Mouse (Mus musculus) spleen, adult 18-20 months (tissue): Measurements from ENCODE around the gene Spred2.

ENCODE experiments used
- DNase-seq, 2 experiments: peaks; one replicate each; pipeline ENCODE4 v3.0.0; 2022; ENCODE audit warnings: mixed read lengths in 2 of 2

The Spred2 gene

DNA sequence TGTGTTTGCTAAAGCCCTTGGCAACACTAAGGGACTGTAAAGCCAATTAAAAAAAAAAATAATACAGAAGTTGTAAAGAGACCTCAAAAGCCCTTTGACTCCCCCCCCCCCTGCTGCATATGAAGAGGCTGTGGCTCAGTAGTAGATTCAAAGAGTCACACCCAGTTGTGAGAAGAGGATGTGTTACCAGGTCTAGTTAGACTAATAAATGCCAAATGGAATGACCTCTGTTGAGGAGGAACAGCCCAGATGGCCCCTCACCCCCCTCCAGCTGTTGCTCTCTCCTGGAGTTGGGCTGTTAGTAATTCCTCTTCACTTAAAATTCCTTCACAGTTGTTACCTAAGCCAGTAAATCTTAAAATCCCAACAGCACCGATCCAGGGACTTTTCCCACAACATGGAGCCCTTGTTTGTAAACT is 62.3 kb downstream of the Spred2 start:
- no peak for DNase-seq

DNA sequence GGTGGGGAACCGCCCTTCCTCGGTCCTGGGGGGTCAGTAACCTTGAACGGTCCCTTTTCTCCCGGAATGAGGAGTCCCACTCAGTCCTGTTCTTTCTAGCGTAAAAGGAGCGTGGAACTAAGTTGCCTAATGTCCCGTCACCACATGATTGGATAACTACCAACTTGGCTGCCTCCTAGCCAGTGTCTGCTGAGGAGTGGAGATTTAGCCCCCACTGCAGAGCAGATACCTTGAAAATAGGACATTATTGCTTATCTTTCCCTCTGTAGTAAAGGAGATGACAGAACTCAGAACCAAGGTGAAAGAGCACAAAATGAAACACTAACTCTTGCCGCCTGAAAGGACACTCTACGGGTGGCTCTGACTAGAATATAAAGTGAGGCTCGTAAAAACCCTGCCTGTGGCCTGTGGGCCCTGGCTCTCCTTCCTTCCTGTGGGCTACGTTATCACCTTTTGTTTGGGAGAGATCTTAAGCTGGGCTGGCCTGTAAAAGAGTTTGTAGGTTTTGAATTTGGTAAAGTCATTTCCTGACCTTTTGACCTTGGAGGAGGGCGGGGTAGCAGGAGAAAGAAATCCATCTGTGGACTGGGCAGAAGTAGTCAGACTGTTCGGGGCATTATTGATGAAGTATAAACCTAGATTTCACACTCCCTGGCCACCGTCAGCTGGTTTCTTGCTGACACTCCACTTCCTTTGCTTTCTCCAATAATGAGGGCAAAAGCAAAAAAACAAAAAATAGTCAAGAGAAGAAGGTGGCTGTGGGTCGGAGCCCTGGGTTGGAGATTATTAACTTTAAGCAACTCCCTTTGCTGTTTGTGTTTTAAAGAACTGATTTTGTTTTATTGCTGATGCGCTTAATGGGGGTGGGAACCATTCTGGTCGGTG is 62.9 kb downstream of the Spred2 start:
- DNase-seq, result no peak

DNA sequence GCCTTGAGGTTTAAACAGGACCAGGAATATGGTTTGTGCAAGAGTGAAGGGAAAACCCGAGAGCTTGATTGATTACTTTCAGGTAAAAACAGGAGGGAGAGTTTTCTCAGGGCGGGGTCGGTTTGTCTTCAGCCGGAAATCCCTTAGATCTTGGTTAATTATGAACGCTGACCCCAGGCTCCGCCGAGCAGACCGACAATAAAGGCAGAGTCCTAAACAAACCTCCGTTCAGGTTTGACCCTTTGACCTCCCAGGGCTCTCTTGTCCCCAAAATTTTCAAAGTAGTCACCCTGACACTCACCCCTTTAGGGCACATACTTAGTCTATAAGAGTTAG is 63.5 kb downstream of the Spred2 start:
- no peak for DNase-seq

DNA sequence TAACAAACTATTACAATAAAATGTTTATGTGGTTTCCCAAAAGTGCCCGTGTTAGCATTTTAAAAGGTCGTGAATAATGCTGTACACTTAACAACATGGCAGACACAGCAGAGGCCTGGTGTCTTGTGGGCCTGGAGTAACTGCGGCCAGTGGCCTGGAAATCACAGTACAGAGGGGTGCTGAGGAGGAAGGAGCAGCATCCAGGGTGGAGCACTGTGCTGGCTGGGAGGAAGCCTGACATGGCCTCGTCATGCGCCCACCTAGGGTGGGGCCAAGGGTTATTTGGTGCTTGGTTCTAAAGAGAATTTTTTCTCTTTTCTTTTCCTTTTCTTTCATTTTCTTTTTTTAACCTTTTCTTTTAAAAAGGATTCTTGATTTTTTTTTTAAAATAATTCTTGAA is 64.0 kb downstream of the Spred2 start:
- no peak for DNase-seq

DNA sequence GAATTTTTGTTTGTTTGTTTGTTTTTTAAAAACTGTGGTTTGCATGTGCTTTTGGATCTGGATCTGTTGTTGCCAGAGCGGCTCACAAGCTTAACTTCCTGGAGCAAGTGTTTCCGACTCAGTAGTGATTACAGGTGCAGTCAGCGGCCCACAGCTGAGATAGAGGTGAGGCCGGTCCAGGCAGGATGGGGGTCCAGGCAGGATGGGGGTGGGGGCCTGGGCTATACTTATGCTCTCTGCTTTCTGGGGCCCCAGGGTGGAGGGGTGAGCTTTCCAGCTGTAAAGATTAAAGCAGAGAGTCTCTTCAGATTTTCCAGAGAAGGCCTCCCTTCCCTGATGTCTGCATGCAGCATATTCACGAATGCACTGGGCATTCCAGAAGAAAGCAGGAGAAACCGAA is 64.5 kb downstream of the Spred2 start:
- no peak for DNase-seq

DNA sequence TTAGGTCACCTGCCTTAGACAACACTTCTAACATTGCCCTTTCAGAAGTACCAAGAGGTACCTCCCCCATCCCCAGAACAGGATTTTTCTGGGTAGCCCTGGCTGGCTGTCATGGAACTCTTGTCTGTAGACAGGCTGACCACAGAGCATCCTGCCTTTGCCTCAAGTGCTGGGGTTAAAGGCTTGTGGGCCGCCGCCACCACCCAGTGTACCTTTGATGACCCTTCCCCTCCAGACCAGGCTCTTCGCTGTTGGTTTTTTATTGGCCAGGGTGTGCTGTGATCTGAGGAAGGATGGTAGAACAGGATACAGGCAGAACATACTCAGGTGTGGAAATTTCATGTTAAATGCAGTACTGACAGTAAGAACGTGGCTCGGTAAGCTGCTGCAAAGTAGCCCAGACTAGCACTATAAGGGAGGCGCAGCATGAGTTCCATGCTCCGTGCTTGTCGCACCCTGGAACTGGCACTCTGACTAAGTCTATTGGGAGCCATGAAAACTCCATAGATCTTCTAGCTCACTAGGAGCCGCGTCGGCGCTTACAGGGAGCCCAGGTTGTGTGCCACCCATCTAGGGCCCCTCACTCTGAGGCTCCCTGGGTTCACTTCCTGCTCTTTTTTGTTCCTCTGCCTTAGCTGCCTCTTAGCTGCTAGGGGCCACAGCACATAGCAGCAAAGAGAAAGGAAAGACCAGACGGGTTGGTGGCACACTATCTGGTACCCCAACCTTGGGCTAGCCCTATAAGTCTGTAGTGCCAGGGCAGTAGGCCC is 65.2 kb downstream of the Spred2 start:
- DNase-seq, result no peak

DNA sequence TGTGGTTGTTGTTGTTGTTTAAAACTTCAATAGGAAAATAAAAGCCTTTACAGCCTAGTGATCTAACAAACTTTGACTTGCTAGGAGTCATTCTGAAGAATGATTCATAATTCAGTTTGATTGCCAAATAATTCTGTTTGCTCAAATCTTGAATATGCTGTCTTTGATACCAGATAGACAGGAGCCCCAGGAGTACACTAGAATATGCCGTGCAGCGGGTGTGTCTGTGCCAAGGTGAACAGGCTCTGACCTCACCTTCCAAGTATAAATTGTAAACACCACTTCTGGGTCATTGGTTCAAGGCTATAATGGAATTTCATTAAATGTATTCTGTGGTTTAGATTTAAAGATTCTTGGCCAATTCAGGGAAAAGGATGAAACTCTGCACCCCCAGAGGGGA is 66.6 kb downstream of the Spred2 start:
- DNase-seq, result no peak

DNA sequence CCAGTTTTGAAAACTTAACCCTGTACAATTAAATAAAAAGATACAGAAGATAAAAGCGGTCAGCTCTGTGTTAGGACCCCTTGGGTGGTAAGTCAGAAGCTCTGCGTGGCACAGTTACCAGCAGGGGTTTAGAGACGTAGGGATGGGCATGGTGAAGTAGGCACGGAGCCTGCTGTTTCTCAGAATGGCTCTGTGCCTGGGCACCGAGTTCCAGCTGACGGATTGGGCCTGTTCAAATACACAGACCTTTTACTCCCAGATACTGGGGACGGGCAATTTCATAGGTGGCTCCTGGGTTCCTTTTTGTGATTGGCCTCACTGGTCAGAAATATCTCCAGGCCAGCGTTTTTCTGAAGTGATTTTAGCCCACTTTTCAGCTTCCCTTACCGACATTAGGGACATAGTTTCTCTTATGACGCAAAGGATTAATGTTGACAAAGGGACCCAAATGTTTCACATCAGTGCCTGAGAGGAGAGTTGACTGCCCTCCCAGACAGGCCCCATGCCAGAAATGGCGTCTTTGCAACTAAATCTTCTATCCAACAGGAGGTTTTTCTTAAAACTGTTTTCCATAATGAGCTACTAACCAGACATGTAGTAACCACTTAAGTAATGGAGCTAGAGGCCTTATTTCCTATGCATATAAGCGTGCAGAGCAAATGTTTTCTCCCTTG is 67.3 kb downstream of the Spred2 start:
- no peak for DNase-seq

DNA sequence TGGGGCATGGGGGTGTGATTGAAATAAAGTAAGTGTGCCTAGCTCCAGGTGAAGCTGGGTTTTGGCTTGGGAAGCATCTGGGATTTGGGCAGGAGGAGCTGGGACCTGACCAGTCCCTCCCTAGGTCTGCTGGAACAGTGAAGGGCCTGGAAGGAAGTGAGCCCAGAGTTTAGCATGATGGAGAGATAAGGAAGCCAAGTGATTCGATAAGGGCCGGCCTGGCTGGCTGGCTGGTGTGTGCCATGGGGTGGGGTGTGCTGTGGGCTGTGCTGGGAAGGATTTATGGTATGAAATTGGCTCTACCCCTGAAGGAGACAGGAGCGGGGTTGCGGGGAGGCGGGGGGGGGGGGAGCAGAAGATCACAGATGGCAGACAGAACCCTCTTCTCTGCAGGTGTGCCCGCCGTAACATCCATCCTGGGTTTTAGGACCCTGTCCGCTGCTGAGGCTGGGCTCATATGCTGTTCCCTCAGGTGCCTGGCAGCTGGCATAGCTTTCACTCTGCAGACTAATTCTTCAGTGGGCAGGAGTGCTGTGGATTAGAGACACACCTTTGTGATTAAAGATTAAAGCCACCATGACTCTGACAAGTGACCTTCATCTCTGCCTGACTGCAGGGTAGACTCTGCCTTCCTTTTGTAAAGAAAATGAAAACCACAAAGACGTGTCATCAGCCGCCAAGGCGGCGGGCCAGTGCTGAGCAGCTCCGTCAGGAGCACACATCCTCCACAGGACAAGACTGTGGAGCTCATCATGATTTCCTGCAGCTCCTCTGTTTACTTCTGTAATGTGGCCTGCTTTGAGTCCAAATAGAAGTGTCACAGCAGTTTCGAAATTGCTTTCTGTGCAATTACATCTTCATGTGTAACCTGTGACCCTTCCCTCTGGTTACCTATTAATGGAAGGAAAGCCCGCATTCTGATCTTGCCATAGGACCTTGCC is 68.4 kb downstream of the Spred2 start:
- DNase-seq, result no peak

DNA sequence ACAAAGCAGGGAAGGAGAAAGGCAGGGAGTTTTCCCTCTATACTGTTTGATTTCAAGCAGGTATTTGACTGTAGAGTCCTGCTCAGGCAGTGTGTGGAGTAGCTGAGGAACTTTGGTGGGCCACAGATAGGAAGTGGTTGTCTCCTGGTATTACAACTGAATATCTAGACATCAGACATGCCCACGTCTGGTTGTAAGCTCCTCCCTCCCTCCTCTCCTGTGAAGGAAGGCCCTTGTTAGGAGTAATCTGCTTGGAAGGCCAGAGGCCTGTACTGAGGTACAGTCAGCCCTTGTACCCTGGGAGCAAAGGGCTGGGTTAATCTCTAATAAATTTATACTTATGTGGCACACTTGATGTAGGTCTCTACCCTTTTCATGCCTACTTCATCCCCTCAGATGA is 69.6 kb downstream of the Spred2 start:
- DNase-seq, result no peak

DNA sequence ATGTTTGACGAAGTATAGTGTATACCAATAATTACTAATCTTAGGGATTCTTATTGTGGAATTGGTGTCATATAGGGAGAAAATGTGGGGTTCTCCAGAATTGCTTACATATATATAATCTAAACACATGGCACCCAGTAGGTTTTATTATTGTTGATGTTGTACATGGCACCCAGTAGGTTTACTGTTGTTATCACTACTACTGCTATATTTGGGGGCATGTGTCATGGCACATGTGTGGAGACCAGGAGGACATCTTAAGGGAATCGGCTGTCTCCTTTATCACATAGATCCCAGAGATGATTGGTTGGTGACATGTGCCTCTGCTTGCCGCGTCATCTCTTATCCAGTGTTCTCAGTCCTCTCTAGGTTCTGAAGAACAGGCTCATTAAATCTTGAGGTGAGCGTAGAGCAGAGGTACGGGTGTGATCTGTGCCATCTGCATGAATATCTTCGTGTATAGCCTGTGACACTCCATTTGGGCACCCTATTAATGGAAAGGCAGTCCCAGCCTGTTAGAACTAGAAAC is 70.2 kb downstream of the Spred2 start:
- DNase-seq, result no peak

DNA sequence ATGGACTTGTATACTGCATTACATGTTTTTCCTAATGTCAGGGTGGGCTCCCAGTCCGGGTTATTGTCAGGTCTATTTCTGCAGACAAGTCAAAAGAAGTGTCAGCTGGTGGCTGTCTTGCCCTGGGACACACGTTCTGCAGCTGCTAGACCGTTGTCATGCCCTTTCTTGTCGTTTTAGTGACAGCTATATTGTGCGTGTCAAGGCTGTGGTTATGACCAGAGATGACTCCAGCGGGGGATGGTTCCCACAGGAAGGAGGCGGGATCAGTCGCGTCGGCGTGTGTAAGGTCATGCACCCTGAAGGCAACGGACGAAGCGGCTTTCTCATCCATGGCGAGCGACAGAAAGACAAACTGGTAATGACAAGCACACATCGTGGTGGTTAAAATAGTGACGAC is 73.8 kb downstream of the Spred2 start:
- DNase-seq, result no peak

DNA sequence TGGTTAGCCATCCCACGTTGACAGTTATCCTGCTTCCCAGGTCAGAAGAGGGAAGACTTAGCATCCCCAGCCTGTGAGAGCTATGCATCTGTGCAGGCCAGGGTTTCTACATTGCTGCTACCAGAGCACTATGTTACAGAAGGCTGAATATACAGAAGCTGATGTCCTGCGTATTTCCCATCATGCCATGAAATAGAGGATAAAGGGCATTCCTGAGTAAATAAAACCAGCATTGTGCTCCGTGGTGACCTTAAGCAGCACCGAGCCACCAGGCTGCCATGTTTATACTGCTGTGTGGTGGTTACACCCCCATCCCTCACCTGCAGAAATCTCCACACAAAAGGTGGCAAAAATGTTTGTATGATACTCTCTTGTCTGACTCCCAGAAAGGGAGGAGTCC is 78.7 kb downstream of the Spred2 start:
- DNase-seq, result no peak

DNA sequence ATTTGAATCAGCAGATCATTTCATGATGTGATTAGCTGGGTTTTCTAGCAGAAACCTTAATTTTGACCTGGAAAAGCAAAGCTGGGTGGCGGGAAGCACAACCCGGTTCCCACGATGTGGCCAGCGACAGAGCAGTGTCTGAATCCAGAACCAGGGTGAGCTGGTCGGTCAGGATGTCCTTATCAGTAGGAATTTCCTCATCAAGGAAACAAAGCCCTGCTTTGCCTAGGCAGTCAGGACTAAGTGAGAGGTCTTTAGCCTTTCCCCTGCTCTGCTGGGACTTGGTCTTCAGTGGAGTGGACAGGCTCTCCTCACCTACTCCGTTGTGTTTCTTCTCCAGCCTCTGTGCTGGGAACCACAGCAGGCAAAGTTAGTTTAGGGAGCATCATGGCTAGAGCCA is 83.5 kb downstream of the Spred2 start:
- DNase-seq, result no peak

DNA sequence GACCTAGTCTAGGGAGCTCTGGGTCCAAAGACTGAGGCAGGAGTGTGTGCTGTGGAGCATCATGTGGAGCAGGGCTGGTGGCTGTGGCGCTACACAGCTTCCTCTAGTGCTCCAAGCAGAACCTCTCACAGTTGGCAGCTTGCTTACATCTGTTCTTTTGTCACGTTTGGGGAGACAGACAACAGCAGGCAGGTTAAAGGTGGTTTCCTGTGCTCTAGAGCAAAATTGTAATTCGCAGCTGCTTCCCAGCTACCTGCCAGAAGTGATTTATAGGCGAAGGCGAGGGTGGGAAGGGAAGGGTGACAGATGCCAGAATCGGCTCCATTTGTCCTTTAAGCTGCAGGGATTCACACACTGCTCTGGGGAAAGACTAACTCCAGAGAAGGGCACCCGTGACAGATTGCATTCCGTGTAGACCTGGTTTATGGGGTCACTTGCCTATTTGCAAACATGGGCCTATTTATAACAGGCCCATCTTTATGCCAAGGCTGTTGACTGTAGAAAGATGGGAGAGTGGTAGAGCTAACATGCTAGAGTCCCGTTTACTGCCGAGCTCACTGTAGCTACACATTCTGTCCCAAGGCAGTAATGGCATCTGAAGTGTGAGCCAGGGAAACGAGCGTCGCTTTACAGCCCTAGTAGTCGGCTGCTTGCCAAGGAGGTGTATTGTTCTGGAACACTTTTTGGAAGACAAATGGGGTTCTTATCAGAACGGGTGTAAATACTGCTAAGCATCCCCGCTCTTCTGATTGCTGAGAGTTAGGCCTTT is 87.2 kb downstream of the Spred2 start:
- no peak for DNase-seq

DNA sequence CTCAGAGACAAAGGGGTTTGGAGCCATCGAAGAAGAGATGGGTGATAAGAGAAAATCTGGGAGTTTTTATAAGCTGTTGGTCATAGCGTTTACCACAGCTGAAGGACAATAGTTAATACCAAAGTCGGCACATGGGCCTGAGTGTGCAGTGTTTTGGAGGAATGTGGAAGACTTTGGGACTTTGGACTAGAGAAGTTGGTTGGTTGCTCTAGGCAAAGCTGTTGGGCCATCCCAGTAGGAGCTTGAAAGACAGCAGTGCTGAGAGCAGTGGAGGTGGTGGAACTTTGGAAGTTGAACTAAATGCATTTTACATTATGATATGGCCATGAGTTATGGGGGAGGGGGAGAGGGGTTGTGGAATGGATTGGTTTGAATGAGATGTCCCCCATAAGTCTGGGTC is 89.2 kb downstream of the Spred2 start:
- DNase-seq, result no peak

DNA sequence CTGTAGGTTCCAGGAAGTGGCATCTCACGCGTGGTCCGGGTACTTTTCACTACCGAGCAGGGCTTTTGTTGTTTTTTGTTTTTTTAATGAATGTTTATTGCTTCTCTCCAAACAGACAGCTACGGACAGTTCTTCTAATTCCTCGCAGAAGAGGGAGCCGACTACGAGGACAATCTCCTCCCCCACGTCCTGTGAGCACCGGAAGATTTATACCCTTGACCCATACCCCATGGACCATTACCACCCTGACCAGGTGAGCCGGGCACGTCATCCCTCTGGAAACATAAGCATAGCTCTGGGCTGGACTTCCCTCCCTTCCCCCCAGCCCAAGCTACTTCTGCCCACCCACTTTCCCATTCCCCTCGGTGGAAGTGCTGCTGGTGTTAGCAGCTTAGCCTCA is 93.8 kb downstream of the Spred2 start:
- no peak for DNase-seq

DNA sequence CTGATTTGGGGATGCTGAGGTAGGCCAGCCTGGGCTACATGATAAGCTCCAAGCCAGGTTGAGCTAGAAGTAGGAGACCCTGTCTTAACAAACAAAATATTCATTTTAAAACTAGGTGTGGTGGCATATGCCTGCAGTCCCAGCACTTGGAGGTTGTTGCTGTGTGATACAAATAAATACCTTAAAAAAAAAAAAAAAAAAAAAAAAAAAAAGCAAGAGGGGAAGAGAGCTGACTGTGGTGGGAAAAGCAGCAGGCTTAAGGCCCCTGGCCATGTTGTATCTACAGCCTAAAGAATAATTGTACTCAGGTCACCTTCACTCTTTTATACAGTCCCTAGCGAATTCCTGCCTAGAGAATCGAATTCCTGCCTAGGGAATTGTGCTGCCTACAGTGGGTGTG is 94.7 kb downstream of the Spred2 start:
- no peak for DNase-seq

DNA sequence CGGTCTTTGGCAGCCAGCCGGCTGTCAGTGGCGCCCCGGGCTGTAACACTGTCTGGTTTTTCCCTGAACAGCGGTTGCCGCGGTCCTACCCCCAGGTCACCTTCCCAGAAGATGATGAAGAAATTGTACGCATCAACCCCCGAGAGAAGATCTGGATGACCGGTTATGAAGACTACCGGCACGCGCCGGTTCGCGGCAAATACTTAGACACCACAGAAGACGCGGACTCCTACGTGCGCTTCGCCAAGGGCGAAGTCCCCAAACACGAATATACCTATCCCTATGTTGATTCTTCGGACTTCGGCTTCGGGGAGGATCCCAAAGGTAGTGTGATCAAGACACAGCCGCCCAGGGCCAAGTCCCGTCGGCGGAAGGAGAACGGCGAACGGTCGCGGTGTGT is 96.5 kb downstream of the Spred2 start:
- DNase-seq, result no peak

DNA sequence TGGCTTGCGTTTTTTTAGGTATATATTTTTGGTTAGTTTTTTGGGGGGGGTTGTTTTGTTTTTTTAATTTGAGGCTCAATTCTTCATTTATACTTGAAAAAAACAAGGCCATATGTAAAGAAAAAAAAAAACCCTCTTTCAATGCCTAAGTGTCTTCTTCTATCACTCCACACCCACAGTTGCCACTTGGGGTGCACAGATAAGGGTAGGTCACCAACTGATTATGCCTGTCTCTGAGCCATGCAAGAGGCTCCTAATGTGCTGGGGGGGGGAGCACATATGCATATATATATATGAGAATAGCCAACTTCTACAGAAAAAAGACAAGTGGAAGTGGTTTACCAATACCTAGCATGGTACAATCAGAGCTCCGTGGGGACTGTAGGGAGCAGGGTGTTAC is 98.3 kb downstream of the Spred2 start:
- no peak for DNase-seq

DNA sequence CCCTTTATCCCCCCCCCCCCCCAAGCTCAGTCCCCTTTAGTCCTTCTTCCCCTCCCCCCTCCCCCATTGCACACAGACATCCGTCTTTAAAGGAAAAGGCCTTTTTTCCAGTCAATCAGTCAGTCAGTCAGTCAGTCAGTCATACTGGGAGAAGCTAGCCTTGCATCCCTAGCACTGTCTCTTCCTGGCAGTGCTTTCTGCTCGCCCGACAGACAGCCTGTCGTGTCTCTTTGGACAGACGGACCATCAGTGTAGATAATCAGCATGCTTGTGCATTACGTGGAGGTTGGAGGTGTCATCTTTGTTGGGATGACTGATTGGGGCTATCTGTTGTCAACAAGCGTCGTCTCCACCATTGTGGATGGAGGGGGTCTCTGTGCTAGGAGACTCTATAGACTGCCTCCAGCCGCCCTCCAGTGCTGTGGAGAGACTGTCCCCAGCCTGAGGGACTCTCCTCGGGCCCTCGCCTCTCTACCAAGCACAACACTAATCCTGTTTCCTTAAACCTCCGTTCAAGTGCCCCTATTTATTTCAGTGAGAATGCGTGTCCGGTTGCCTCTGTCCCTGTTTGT is 98.8 kb downstream of the Spred2 start:
- no peak for DNase-seq
